ENCODE assay signal across 31 mouse cellular contexts in genomic region chr8:109986384-109986783, GRCm38 (mm10). TPM values are rescaled to one million over a fixed set of nuclear protein-coding genes. Genes with fewer than 3 reads are reported as not detected.
A peak's percentile ranks its signal among the peaks of the same experiment; 100 is the strongest.
DNase-seq lines count a peak whose midpoint lies in the region; ATAC-seq and TF ChIP-seq lines count a peak whose summit lies in the region.
"Had no signal": no experiment of that assay in that cellular context is flagged by ENCODE, and none has a peak within 500 bp of the region (broad histone marks: within the 10 kb centered on the region; RNA-seq: fewer than 3 reads in every experiment).

No protein-coding gene starts in this region.

- no peak for TF ChIP-seq CTCF in brain, embryonic 14.5 days (IDR thresholded peaks at IDR 0.05; ENCODE audit: borderline replicate concordance, extremely low read depth, insufficient read depth, insufficient read length)

- 55% methylated on average over 7 of the region's 7 CpGs for WGBS in liver, embryonic 12.5 days (ENCODE audit: insufficient replicate concordance)
- 61% methylated on average over 7 of the region's 7 CpGs for WGBS in liver, embryonic 11.5 days

- H3K4me3 ChIP-seq in liver, embryonic 12.5 days, result no peak overlapping the region
- no peak overlapping the region for H3K4me3 ChIP-seq in liver, embryonic 11.5 days (ENCODE audit: low read depth, low read length)
- H3K4me3 ChIP-seq: embryonic facial prominence, embryonic 12.5 days; limb, embryonic 12.5 days; midbrain, embryonic 10.5 days; neural tube, embryonic 15.5 days; stomach, embryonic 15.5 days had no signal

- no peaks in the 10 kb centered on the region for H3K9me3 ChIP-seq in liver, embryonic 12.5 days (replicated peaks)
- H3K9me3 ChIP-seq in liver, embryonic 11.5 days (ENCODE audit: control insufficient read depth, low read length), result no peaks in the 10 kb centered on the region
- H3K9me3 ChIP-seq: embryonic facial prominence, embryonic 12.5 days; limb, embryonic 12.5 days; midbrain, embryonic 10.5 days; neural tube, embryonic 15.5 days; stomach, embryonic 15.5 days had no signal

- no peak overlapping the region for H3K9ac ChIP-seq in liver, embryonic 12.5 days
- H3K9ac ChIP-seq in liver, embryonic 11.5 days (ENCODE audit: low read depth, low read length), result no peak overlapping the region
- H3K9ac ChIP-seq: embryonic facial prominence, embryonic 12.5 days; forebrain, postnatal 0 days; hindbrain, embryonic 14.5 days; limb, embryonic 12.5 days; neural tube, embryonic 15.5 days; stomach, embryonic 15.5 days had no signal

- no peak overlapping the region for H3K27ac ChIP-seq in liver, embryonic 12.5 days
- H3K27ac ChIP-seq in liver, embryonic 11.5 days (ENCODE audit: low read depth, low read length), result no peak overlapping the region
- H3K27ac ChIP-seq: embryonic facial prominence, embryonic 12.5 days; hindbrain, embryonic 14.5 days; limb, embryonic 12.5 days; midbrain, embryonic 10.5 days; neural tube, embryonic 15.5 days; stomach, embryonic 15.5 days had no signal

- no peaks in the 10 kb centered on the region for H3K27me3 ChIP-seq in liver, embryonic 12.5 days (replicated peaks)
- H3K27me3 ChIP-seq in liver, embryonic 11.5 days (replicated peaks; ENCODE audit: control insufficient read depth, insufficient read depth, low read length), result no peaks in the 10 kb centered on the region
- H3K27me3 ChIP-seq: neural tube, embryonic 15.5 days; stomach, embryonic 15.5 days had no signal

- DNase-seq in cerebellum, postnatal 14 days, result peak; percentile 55 to 61
- DNase-seq in liver, embryonic 11.5 days (ENCODE audit: low spot score), result no peak
- peak; percentile 33 to 52 for DNase-seq in adrenal gland, postnatal 36 days
- DNase-seq in brain, embryonic 14.5 days (ENCODE audit: low read depth), result peak; percentile 29
- DNase-seq in layer of hippocampus, postnatal 36 days, result no peak
- DNase-seq: cerebellum, adult 11 months; cerebellum, postnatal 25 days; forebrain, postnatal 0 days; gastrocnemius, postnatal 25 days; heart, postnatal 36 days; kidney, adult 8-10 months; kidney, postnatal 10 days; lung, adult 18-20 months; lung, postnatal 10 days had no signal

- H3K4me1 ChIP-seq in liver, embryonic 12.5 days, result no peaks in the 10 kb centered on the region
- no peaks in the 10 kb centered on the region for H3K4me1 ChIP-seq in liver, embryonic 11.5 days (replicated peaks; ENCODE audit: control insufficient read depth, insufficient read depth, low read length)
- H3K4me1 ChIP-seq: embryonic facial prominence, embryonic 12.5 days; stomach, embryonic 15.5 days had no signal

- no peak for ATAC-seq in cerebellum, adult (ENCODE audit: insufficient number of reproducible peaks, low FRiP score, low TSS enrichment)
- ATAC-seq in liver, embryonic 12.5 days, result peak; percentile 32; the same call in 1 of the 2 replicates
- no peak for ATAC-seq in liver, embryonic 11.5 days (replicated peaks; ENCODE audit: low FRiP score)
- ATAC-seq: activated CD4-positive, CD25-positive, alpha-beta regulatory T cell, adult 4 months; forebrain, postnatal 0 days had no signal

- no peak for TF ChIP-seq POLR2A in brain, embryonic 14.5 days (IDR thresholded peaks at IDR 0.05; ENCODE audit: borderline replicate concordance, extremely low read depth, insufficient read depth, insufficient read length, poor library complexity, severe bottlenecking)

- H3K4me2 ChIP-seq in liver, embryonic 12.5 days, result no peak overlapping the region
- no peak overlapping the region for H3K4me2 ChIP-seq in liver, embryonic 11.5 days
- H3K4me2 ChIP-seq: embryonic facial prominence, embryonic 12.5 days; hindbrain, embryonic 14.5 days; limb, embryonic 12.5 days; neural tube, embryonic 15.5 days; stomach, embryonic 15.5 days had no signal

- H3K36me3 ChIP-seq in liver, embryonic 12.5 days, result no peaks in the 10 kb centered on the region
- H3K36me3 ChIP-seq in liver, embryonic 11.5 days (ENCODE audit: control insufficient read depth, insufficient read depth, low read length), result no peaks in the 10 kb centered on the region
- H3K36me3 ChIP-seq: embryonic facial prominence, embryonic 12.5 days; limb, embryonic 12.5 days; midbrain, embryonic 10.5 days; neural tube, embryonic 15.5 days; stomach, embryonic 15.5 days had no signal

RNA-seq across cellular contexts. Expression of gene Tat, which starts 3.9 kb away (rescaled TPM):
- 0.10 and 0.13 TPM in 2 replicates for polyA plus RNA-seq in liver, embryonic 12.5 days (2016; fragmentation: Nextera tagmentation; extraction: Ambion mirVana)
- 0.22 TPM in 1 of 2 replicates, not detected in the other for polyA plus RNA-seq in liver, embryonic 11.5 days (2014; fragmentation: Nextera tagmentation; extraction: Ambion mirVana)
- total RNA-seq in adrenal gland, postnatal 36 days (2021), result 1 to 10 TPM in 1 of 2 experiments, under 1 TPM in 1; 0.10 to 1.5 TPM
- 0.05 and 0.08 TPM in 2 replicates for polyA plus RNA-seq in brain, embryonic 14.5 days (2012; rRNA removed)
- under 1 TPM in 1 of 2 experiments, not detected in 1; 0.32 TPM for total RNA-seq in layer of hippocampus, postnatal 36 days (2021)
- total RNA-seq: forebrain, postnatal 0 days; gastrocnemius, postnatal 25 days; layer of hippocampus, postnatal 14 days; left cerebral cortex, postnatal 10 days; MEL had no signal
- polyA plus RNA-seq: activated CD4-positive, CD25-positive, alpha-beta regulatory T cell, adult 4 months; C2C12; embryonic facial prominence, embryonic 12.5 days; forebrain, embryonic 11.5 days; forebrain, postnatal 0 days; heart, embryonic 14.5 days; hindbrain, embryonic 14.5 days; intestine, embryonic 14.5 days; limb, embryonic 12.5 days; midbrain, embryonic 10.5 days; neural tube, embryonic 15.5 days; stomach, embryonic 15.5 days had no signal

RNA-seq across cellular contexts. Expression of gene Marveld3, which starts 24.4 kb away (rescaled TPM):
- 0.07 and 0.15 TPM in 2 replicates for polyA plus RNA-seq in liver, embryonic 12.5 days (2016; fragmentation: Nextera tagmentation; extraction: Ambion mirVana)
- polyA plus RNA-seq in liver, embryonic 11.5 days (2014; fragmentation: Nextera tagmentation; extraction: Ambion mirVana), result 0.15 and 0.17 TPM in 2 replicates
- under 1 TPM in 1 of 2 experiments, not detected in 1; 0.17 TPM for total RNA-seq in adrenal gland, postnatal 36 days (2021)
- 0.77 and 0.79 TPM in 2 replicates for polyA plus RNA-seq in brain, embryonic 14.5 days (2012; rRNA removed)
- total RNA-seq in layer of hippocampus, postnatal 36 days (2021), result not detected
- total RNA-seq: gastrocnemius, postnatal 25 days; MEL had no signal
- polyA plus RNA-seq: activated CD4-positive, CD25-positive, alpha-beta regulatory T cell, adult 4 months; C2C12 had no signal

RNA-seq across cellular contexts. Expression of gene Chst4, which starts 53.2 kb away (rescaled TPM):
- not detected in 2 replicates for polyA plus RNA-seq in liver, embryonic 12.5 days (2016; fragmentation: Nextera tagmentation; extraction: Ambion mirVana)
- polyA plus RNA-seq in liver, embryonic 11.5 days (2014; fragmentation: Nextera tagmentation; extraction: Ambion mirVana), result not detected in 2 replicates
- total RNA-seq in adrenal gland, postnatal 36 days (2021), result 1 to 10 TPM; 1.0 to 1.8 TPM
- not detected in 2 replicates for polyA plus RNA-seq in brain, embryonic 14.5 days (2012; rRNA removed)
- under 1 TPM in 1 of 2 experiments, not detected in 1; 0.17 TPM for total RNA-seq in layer of hippocampus, postnatal 36 days (2021)
- total RNA-seq: forebrain, postnatal 0 days; gastrocnemius, postnatal 25 days; layer of hippocampus, adult 18-20 months; layer of hippocampus, postnatal 14 days; left cerebral cortex, postnatal 10 days; MEL had no signal
- polyA plus RNA-seq: activated CD4-positive, CD25-positive, alpha-beta regulatory T cell, adult 4 months; C2C12; embryonic facial prominence, embryonic 12.5 days; forebrain, embryonic 11.5 days; forebrain, postnatal 0 days; hindbrain, embryonic 14.5 days; limb, embryonic 12.5 days; neural tube, embryonic 15.5 days had no signal

Comparison
In these comparisons a context has a peak if more than half of its experiments do, and no peak if none do; other contexts are left out.
1. DNase-seq: peak in cerebellum, postnatal 14 days (2 of 2), adrenal gland, postnatal 36 days (2 of 2) and brain, embryonic 14.5 days (single experiment); none in liver, embryonic 11.5 days (single experiment) and layer of hippocampus, postnatal 36 days (0 of 2).